Mouse (Mus musculus): ENCODE measurements around the gene Ssh2. TPM values are rescaled to one million over a fixed set of nuclear protein-coding genes. Genes with fewer than 3 reads are reported as not detected.

The Ssh2 gene
- total RNA-seq, 1 experiment: 7.7 TPM

- in situ Hi-C loops (cut with MboI; ENCODE audit: low sequenced_read_pairs in 2 of 2, unreplicated experiment in 2 of 2): no loop called here
- Histone ChIP-seq H3K4me1 (ENCODE audit: control insufficient read depth in 2 of 2, insufficient read depth in 2 of 2, low read length in 2 of 2, poor library complexity in 1 of 2) (no peaks in the 10 kb centered on the region), H3K9me3 (ENCODE audit: control insufficient read depth, insufficient read depth, low read depth, low read length) (no peaks in the 10 kb centered on the region), H3K9ac (ENCODE audit: insufficient read depth, low read depth, low read length, poor library complexity, severe bottlenecking) (no peak overlapping the region), H3K4me3 (ENCODE audit: insufficient read depth in 1 of 2, low read depth in 1 of 2, low read length in 2 of 2, poor library complexity in 1 of 2, severe bottlenecking in 1 of 2) (no peak overlapping the region), H3K27ac (ENCODE audit: insufficient read depth, low read depth, low read length, poor library complexity, severe bottlenecking) (no peak overlapping the region), H3K36me3 (ENCODE audit: control insufficient read depth, insufficient read depth, low read length, poor library complexity, severe bottlenecking) (no peaks in the 10 kb centered on the region)
- DNase-seq (ENCODE audit: low read depth, low spot score): no peak
- TF ChIP-seq MAFK (IDR thresholded peaks at IDR 0.05; ENCODE audit: insufficient read depth, low read depth, low read length) (no peak), CHD2 (IDR thresholded peaks at IDR 0.05; ENCODE audit: low read depth, low read length) (no peak), HCFC1 (IDR thresholded peaks at IDR 0.05; ENCODE audit: borderline replicate concordance, insufficient read depth, low read length) (no peak), ZC3H11A (IDR thresholded peaks at IDR 0.05; ENCODE audit: borderline replicate concordance, low read depth, low read length) (no peak), ZNF384 (IDR thresholded peaks at IDR 0.05; ENCODE audit: low read depth, low read length) (no peak)
Measured at GRCm38 (mm10) chr11:77195360-77196109, 20.6 kb upstream of the Ssh2 start.

GRCm38 (mm10) chr11:77196181-77197143 is 19.6 kb upstream of the Ssh2 start:
- DNase-seq (ENCODE audit: low read depth, low spot score): no peak
- no peaks in the 10 kb centered on the region for H3K36me3 ChIP-seq (ENCODE audit: control insufficient read depth, insufficient read depth, low read length, poor library complexity, severe bottlenecking)
- no peak for TF ChIP-seq HCFC1 (IDR thresholded peaks at IDR 0.05; ENCODE audit: borderline replicate concordance, insufficient read depth, low read length)
- no peak for TF ChIP-seq ZC3H11A (IDR thresholded peaks at IDR 0.05; ENCODE audit: borderline replicate concordance, low read depth, low read length)
- TF ChIP-seq MAFK (IDR thresholded peaks at IDR 0.05; ENCODE audit: insufficient read depth, low read depth, low read length): no peak
- no peak for TF ChIP-seq CHD2 (IDR thresholded peaks at IDR 0.05; ENCODE audit: low read depth, low read length)
- no peak for TF ChIP-seq ZNF384 (IDR thresholded peaks at IDR 0.05; ENCODE audit: low read depth, low read length)
- H3K4me1 ChIP-seq (ENCODE audit: control insufficient read depth in 2 of 2, insufficient read depth in 2 of 2, low read length in 2 of 2, poor library complexity in 1 of 2): no peaks in the 10 kb centered on the region
- H3K9me3 ChIP-seq (ENCODE audit: control insufficient read depth, insufficient read depth, low read depth, low read length): no peaks in the 10 kb centered on the region
- no peak overlapping the region for H3K9ac ChIP-seq (ENCODE audit: insufficient read depth, low read depth, low read length, poor library complexity, severe bottlenecking)
- H3K27ac ChIP-seq (ENCODE audit: insufficient read depth, low read depth, low read length, poor library complexity, severe bottlenecking): no peak overlapping the region
- no peak overlapping the region for H3K4me3 ChIP-seq (ENCODE audit: insufficient read depth in 1 of 2, low read depth in 1 of 2, low read length in 2 of 2, poor library complexity in 1 of 2, severe bottlenecking in 1 of 2)
- in situ Hi-C loops (cut with MboI; ENCODE audit: low sequenced_read_pairs in 2 of 2, unreplicated experiment in 2 of 2): no loop called here

- no peaks in the 10 kb centered on the region for H3K36me3 ChIP-seq (ENCODE audit: control insufficient read depth, insufficient read depth, low read length, poor library complexity, severe bottlenecking)
- no peak overlapping the region for H3K9ac ChIP-seq (ENCODE audit: insufficient read depth, low read depth, low read length, poor library complexity, severe bottlenecking)
- H3K27ac ChIP-seq (ENCODE audit: insufficient read depth, low read depth, low read length, poor library complexity, severe bottlenecking): no peak overlapping the region
- no peaks in the 10 kb centered on the region for H3K4me1 ChIP-seq (ENCODE audit: control insufficient read depth in 2 of 2, insufficient read depth in 2 of 2, low read length in 2 of 2, poor library complexity in 1 of 2)
- no peak for DNase-seq (ENCODE audit: low read depth, low spot score)
- H3K9me3 ChIP-seq (ENCODE audit: control insufficient read depth, insufficient read depth, low read depth, low read length): no peaks in the 10 kb centered on the region
- in situ Hi-C loops (cut with MboI; ENCODE audit: low sequenced_read_pairs in 2 of 2, unreplicated experiment in 2 of 2): no loop called here
- TF ChIP-seq HCFC1 (IDR thresholded peaks at IDR 0.05; ENCODE audit: borderline replicate concordance, insufficient read depth, low read length) (no peak), MAFK (IDR thresholded peaks at IDR 0.05; ENCODE audit: insufficient read depth, low read depth, low read length) (no peak)
- no peak overlapping the region for H3K4me3 ChIP-seq (ENCODE audit: insufficient read depth in 1 of 2, low read depth in 1 of 2, low read length in 2 of 2, poor library complexity in 1 of 2, severe bottlenecking in 1 of 2)
Measured at GRCm38 (mm10) chr11:77199636-77200035, 16.5 kb upstream of the Ssh2 start.

- no peaks in the 10 kb centered on the region for H3K9me3 ChIP-seq (ENCODE audit: control insufficient read depth, insufficient read depth, low read depth, low read length)
- no peak for DNase-seq (ENCODE audit: low read depth, low spot score)
- no peaks in the 10 kb centered on the region for H3K4me1 ChIP-seq (ENCODE audit: control insufficient read depth in 2 of 2, insufficient read depth in 2 of 2, low read length in 2 of 2, poor library complexity in 1 of 2)
- no peak overlapping the region for H3K9ac ChIP-seq (ENCODE audit: insufficient read depth, low read depth, low read length, poor library complexity, severe bottlenecking)
- in situ Hi-C loops (cut with MboI; ENCODE audit: low sequenced_read_pairs in 2 of 2, unreplicated experiment in 2 of 2): no loop called here
- H3K27ac ChIP-seq (ENCODE audit: insufficient read depth, low read depth, low read length, poor library complexity, severe bottlenecking): no peak overlapping the region
- TF ChIP-seq CHD2 (IDR thresholded peaks at IDR 0.05; ENCODE audit: low read depth, low read length) (no peak), MAFK (IDR thresholded peaks at IDR 0.05; ENCODE audit: insufficient read depth, low read depth, low read length) (no peak), ZC3H11A (IDR thresholded peaks at IDR 0.05; ENCODE audit: borderline replicate concordance, low read depth, low read length) (no peak), ZNF384 (IDR thresholded peaks at IDR 0.05; ENCODE audit: low read depth, low read length) (no peak), HCFC1 (IDR thresholded peaks at IDR 0.05; ENCODE audit: borderline replicate concordance, insufficient read depth, low read length) (no peak)
- H3K36me3 ChIP-seq (ENCODE audit: control insufficient read depth, insufficient read depth, low read length, poor library complexity, severe bottlenecking): no peaks in the 10 kb centered on the region
- H3K4me3 ChIP-seq (ENCODE audit: insufficient read depth in 1 of 2, low read depth in 1 of 2, low read length in 2 of 2, poor library complexity in 1 of 2, severe bottlenecking in 1 of 2): no peak overlapping the region
Measured at GRCm38 (mm10) chr11:77200703-77201102, 15.4 kb upstream of the Ssh2 start.

All from ES-E14 (cell line).